Mouse (Mus musculus): ENCODE data around the gene Cpeb4.

GRCm38 (mm10) chr11:31823513-31823912, 48.5 kb upstream of the Cpeb4 start:
- TF ChIP-seq GATA1 (IDR thresholded peaks at IDR 0.05; ENCODE audit: low read length), result no peak
- TF ChIP-seq TAL1 (IDR thresholded peaks at IDR 0.05; ENCODE audit: low read length), result no peak
